In genomic region chr5:122989551-122990330, GRCm38 (mm10) we compare ENCODE assay signal across 8 mouse cellular contexts. TPM values are rescaled to one million over a fixed set of nuclear protein-coding genes. Genes with fewer than 3 reads are reported as not detected.
DNase-seq lines count a peak whose midpoint lies in the region; ATAC-seq and TF ChIP-seq lines count a peak whose summit lies in the region.

Gene Kdm2b, minus strand, starts transcription at chr5:122989823.

- peak within 1 kb of the TSS; percentile 57 for H3K4me3 ChIP-seq in ES-Bruce4 (ENCODE audit: low read depth, low read length)
- H3K4me3 ChIP-seq in embryonic facial prominence, embryonic 10.5 days, result peak within 1 kb of the TSS; percentile 83
- peak within 1 kb of the TSS; percentile 69 to 77 for H3K4me3 ChIP-seq in heart, embryonic 14.5 days (ENCODE audit: control insufficient read depth in 1 of 2, insufficient read depth in 1 of 2, low read depth in 1 of 2, low read length in 2 of 2)
- peak within 1 kb of the TSS; percentile 80 for H3K4me3 ChIP-seq in kidney, embryonic 16.5 days (ENCODE audit: low read length)
- H3K4me3 ChIP-seq in lung, embryonic 15.5 days, result peak within 1 kb of the TSS; percentile 77
- H3K4me3 ChIP-seq in olfactory bulb, adult 2 months (ENCODE audit: insufficient read depth, low read depth, low read length), result peak within 1 kb of the TSS; percentile 70

- peak; percentile 29; the same call in 1 of the 2 replicates for ATAC-seq in heart, embryonic 14.5 days (ENCODE audit: insufficient number of reproducible peaks, insufficient read depth, low FRiP score, low read depth)
- ATAC-seq in kidney, embryonic 16.5 days (ENCODE audit: low FRiP score, low TSS enrichment), result no peak; the same call in 1 of the 2 replicates
- peak; percentile 7; the same call in 1 of the 2 replicates for ATAC-seq in lung, embryonic 15.5 days (ENCODE audit: borderline replicate concordance, extremely low read depth, low FRiP score, low TSS enrichment)

- 2% methylated on average over 15 of the region's 15 CpGs for WGBS in embryonic facial prominence, embryonic 10.5 days
- WGBS in heart, embryonic 14.5 days, result 2% methylated on average over 15 of the region's 15 CpGs
- WGBS in kidney, embryonic 16.5 days, result 4% methylated on average over 15 of the region's 15 CpGs
- 6% methylated on average over 15 of the region's 15 CpGs for WGBS in lung, embryonic 15.5 days
- 14% methylated on average over 15 of the region's 15 CpGs for WGBS in olfactory bulb, adult 2 months

- H3K36me3 ChIP-seq in ES-Bruce4 (ENCODE audit: control insufficient read depth, insufficient read depth, low read length, poor library complexity, severe bottlenecking), result no peaks in the 10 kb centered on the region
- no peaks in the 10 kb centered on the region for H3K36me3 ChIP-seq in embryonic facial prominence, embryonic 10.5 days (replicated peaks)
- H3K36me3 ChIP-seq in heart, embryonic 14.5 days (ENCODE audit: control insufficient read depth, insufficient read depth, low read length), result no peaks in the 10 kb centered on the region
- no peaks in the 10 kb centered on the region for H3K36me3 ChIP-seq in kidney, embryonic 16.5 days (ENCODE audit: insufficient read depth, low read length)
- H3K36me3 ChIP-seq in lung, embryonic 15.5 days, result no peaks in the 10 kb centered on the region

- peak within 1 kb of the TSS; percentile 98 for H3K4me2 ChIP-seq in heart, embryonic 14.5 days (ENCODE audit: low read length)
- H3K4me2 ChIP-seq in kidney, embryonic 16.5 days (replicated peaks; ENCODE audit: low read depth, low read length), result peak within 1 kb of the TSS; percentile 96
- H3K4me2 ChIP-seq in lung, embryonic 15.5 days, result peak within 1 kb of the TSS; percentile 95

- DNase-seq in 416B (ENCODE audit: low read depth), result peak; percentile 60
- DNase-seq in embryonic facial prominence, embryonic 10.5 days (ENCODE audit: low spot score), result no peak
- DNase-seq in right cerebral cortex, postnatal 10 days (ENCODE audit: low spot score in 2 of 2), result no peak

- TF ChIP-seq EP300 in ES-Bruce4 (IDR thresholded peaks at IDR 0.05; ENCODE audit: insufficient read depth, low read depth, low read length), result no peak

- peak within 1 kb of the TSS; percentile 86 for H3K27ac ChIP-seq in ES-Bruce4 (ENCODE audit: insufficient read depth, low read length)
- peak within 1 kb of the TSS; percentile 98 for H3K27ac ChIP-seq in embryonic facial prominence, embryonic 10.5 days (replicated peaks)
- H3K27ac ChIP-seq in heart, embryonic 14.5 days (replicated peaks in 1 of 2; ENCODE audit: control insufficient read depth in 1 of 2, insufficient read depth in 1 of 2, low read depth in 2 of 2, low read length in 2 of 2), result peak within 1 kb of the TSS; percentile 78 to 92
- peak within 1 kb of the TSS; percentile 96 for H3K27ac ChIP-seq in kidney, embryonic 16.5 days (ENCODE audit: low read length)
- H3K27ac ChIP-seq in lung, embryonic 15.5 days, result peak within 1 kb of the TSS; percentile 87
- no peak within 1 kb of the TSS for H3K27ac ChIP-seq in olfactory bulb, adult 2 months (ENCODE audit: insufficient read depth, low read depth, low read length)

- no peaks in the 10 kb centered on the region for H3K9me3 ChIP-seq in ES-Bruce4 (replicated peaks; ENCODE audit: control insufficient read depth, insufficient read depth, low read length, poor library complexity, severe bottlenecking)
- no peaks in the 10 kb centered on the region for H3K9me3 ChIP-seq in embryonic facial prominence, embryonic 10.5 days
- H3K9me3 ChIP-seq in heart, embryonic 14.5 days (ENCODE audit: control insufficient read depth, low read length), result no peaks in the 10 kb centered on the region
- H3K9me3 ChIP-seq in kidney, embryonic 16.5 days (ENCODE audit: low read length), result no peaks in the 10 kb centered on the region
- H3K9me3 ChIP-seq in lung, embryonic 15.5 days, result no peaks in the 10 kb centered on the region

- peak within 1 kb of the TSS; percentile 92 for H3K9ac ChIP-seq in ES-Bruce4 (ENCODE audit: low read depth, poor library complexity, severe bottlenecking)
- H3K9ac ChIP-seq in heart, embryonic 14.5 days (ENCODE audit: low read length), result peak within 1 kb of the TSS; percentile 84
- peak within 1 kb of the TSS; percentile 88 for H3K9ac ChIP-seq in kidney, embryonic 16.5 days (replicated peaks; ENCODE audit: low read length)
- peak within 1 kb of the TSS; percentile 77 for H3K9ac ChIP-seq in lung, embryonic 15.5 days

- TF ChIP-seq CTCF in ES-Bruce4 (IDR thresholded peaks at IDR 0.05; ENCODE audit: low read depth, low read length), result no peak
- TF ChIP-seq CTCF in olfactory bulb, adult 2 months (IDR thresholded peaks at IDR 0.05; ENCODE audit: insufficient read depth, low read depth, low read length), result no peak

- peaks cover 5% of the 10 kb centered on the region for H3K4me1 ChIP-seq in ES-Bruce4 (ENCODE audit: control insufficient read depth, insufficient read depth, low read length)
- peaks cover 89% of the 10 kb centered on the region for H3K4me1 ChIP-seq in embryonic facial prominence, embryonic 10.5 days
- peaks cover 27 to 38% of the 10 kb centered on the region in 2 experiments for H3K4me1 ChIP-seq in heart, embryonic 14.5 days (ENCODE audit: control insufficient read depth in 2 of 2, insufficient read depth in 2 of 2, low read length in 2 of 2)
- peaks cover 70% of the 10 kb centered on the region for H3K4me1 ChIP-seq in kidney, embryonic 16.5 days (ENCODE audit: insufficient read depth, low read length)
- peaks cover 40% of the 10 kb centered on the region for H3K4me1 ChIP-seq in lung, embryonic 15.5 days
- H3K4me1 ChIP-seq in olfactory bulb, adult 2 months (ENCODE audit: control insufficient read depth, insufficient read depth, low read length), result peaks cover 34% of the 10 kb centered on the region

- H3K27me3 ChIP-seq in ES-Bruce4 (ENCODE audit: control insufficient read depth, insufficient read depth, low read length, poor library complexity, severe bottlenecking), result no peaks in the 10 kb centered on the region
- no peaks in the 10 kb centered on the region for H3K27me3 ChIP-seq in embryonic facial prominence, embryonic 10.5 days (replicated peaks; ENCODE audit: low read depth, poor library complexity, severe bottlenecking)
- no peaks in the 10 kb centered on the region for H3K27me3 ChIP-seq in heart, embryonic 14.5 days (ENCODE audit: control insufficient read depth, insufficient read depth, low read length)
- no peaks in the 10 kb centered on the region for H3K27me3 ChIP-seq in kidney, embryonic 16.5 days (ENCODE audit: insufficient read depth, low read length)
- H3K27me3 ChIP-seq in lung, embryonic 15.5 days, result no peaks in the 10 kb centered on the region

- no peak for TF ChIP-seq POLR2A in ES-Bruce4 (IDR thresholded peaks at IDR 0.05; ENCODE audit: insufficient read depth, low read length)
- TF ChIP-seq POLR2A in olfactory bulb, adult 2 months (IDR thresholded peaks at IDR 0.05; ENCODE audit: insufficient read depth, low read depth, low read length), result no peak

RNA-seq across cellular contexts. Expression of gene Kdm2b, which starts in this region (rescaled TPM):
- polyA plus RNA-seq in ES-Bruce4 (2011; ENCODE audit: insufficient read depth, insufficient read length, low read depth, missing spikeins), result 50.3 and 56.8 TPM in 2 replicates
- 88.1 and 92.1 TPM in 2 replicates for polyA plus RNA-seq in embryonic facial prominence, embryonic 10.5 days (2016; fragmentation: Nextera tagmentation; extraction: Ambion mirVana)
- polyA plus RNA-seq in heart, embryonic 14.5 days (2014; fragmentation: Nextera tagmentation; extraction: Ambion mirVana), result 24.2 and 27.3 TPM in 2 replicates
- 92.2 and 95.6 TPM in 2 replicates for polyA plus RNA-seq in kidney, embryonic 16.5 days (2015; fragmentation: Nextera tagmentation; extraction: Ambion mirVana)
- 36.4 and 38.1 TPM in 2 replicates for polyA plus RNA-seq in lung, embryonic 15.5 days (2015; fragmentation: Nextera tagmentation; extraction: Ambion mirVana)
- polyA plus RNA-seq in olfactory bulb, adult 2 months (2012; ENCODE audit: insufficient read depth, insufficient read length, low replicate concordance, missing spikeins), result 114 TPM in 1 of 2 replicates, not detected in the other
